Mouse (Mus musculus): ENCODE data around the gene Runx2.

GRCm38 (mm10) chr17:44455681-44456600 lies 358.7 kb downstream of the Runx2 start:
- TF ChIP-seq CTCF (IDR thresholded peaks at IDR 0.05; ENCODE audit: borderline replicate concordance, insufficient read depth, low read length) (peak; percentile 64), POLR2A (IDR thresholded peaks at IDR 0.05; ENCODE audit: low read depth, low read length) (no peak)

Data from embryonic fibroblast, embryonic 13.5 days (primary cell).